Mouse (Mus musculus) liver, adult (tissue): ENCODE data around the gene Zfp974.

ENCODE experiments used
- GATA4 ChIP-seq: IDR thresholded peaks from 2 replicates; pipeline ENCODE4 v1.6.1; 2014; ENCODE audit warnings: mild to moderate bottlenecking, low read length; ENCODE audit not compliant: insufficient replicate concordance

Zfp974 gene

DNA sequence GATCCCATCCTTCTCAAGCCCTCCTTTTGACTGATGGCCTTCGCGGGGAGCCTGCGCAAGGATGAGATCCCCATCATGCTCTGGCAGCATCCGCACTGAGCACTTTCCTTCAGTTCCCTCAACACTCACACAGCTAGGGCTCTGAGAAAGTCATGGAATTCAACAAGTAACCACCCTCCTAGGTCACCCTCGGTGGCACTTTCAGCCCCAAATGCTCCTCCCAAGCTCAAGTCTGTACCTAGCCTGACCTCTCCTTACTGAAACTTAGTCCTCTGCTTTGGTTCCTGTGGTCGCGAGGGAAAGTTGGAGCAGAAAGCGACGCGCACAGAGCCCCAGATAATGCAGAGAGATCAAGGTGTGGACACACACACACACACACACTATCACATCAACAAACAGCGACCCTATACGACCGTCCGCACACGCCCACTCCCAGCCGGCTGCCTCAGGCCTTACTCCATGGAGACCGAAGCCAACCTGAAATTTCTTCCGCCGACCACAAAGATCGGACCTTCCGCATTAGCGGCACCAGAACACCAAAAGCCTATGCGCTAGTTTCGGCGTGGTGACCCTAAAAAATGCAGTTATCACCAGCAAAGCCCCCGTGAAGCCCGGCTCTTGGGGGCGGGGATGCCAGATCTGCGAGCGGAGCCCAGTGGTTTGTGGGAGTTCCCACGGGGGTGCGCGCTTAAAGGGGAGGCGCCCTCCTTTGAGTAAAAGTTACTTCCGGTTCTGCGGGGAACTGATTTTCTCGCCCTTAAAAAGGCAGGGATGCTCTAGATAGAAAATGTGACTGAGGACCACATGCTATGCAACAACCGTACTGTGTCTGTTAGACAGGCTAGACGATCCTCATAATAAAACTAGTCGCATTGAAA, at the start of gene Zfp974:
Gene Zfp974, minus strand, starts transcription at position 643 of the 878 bp plus-strand sequence.
- TF ChIP-seq GATA4, result no peak; the same call in 1 of the 2 replicates

DNA sequence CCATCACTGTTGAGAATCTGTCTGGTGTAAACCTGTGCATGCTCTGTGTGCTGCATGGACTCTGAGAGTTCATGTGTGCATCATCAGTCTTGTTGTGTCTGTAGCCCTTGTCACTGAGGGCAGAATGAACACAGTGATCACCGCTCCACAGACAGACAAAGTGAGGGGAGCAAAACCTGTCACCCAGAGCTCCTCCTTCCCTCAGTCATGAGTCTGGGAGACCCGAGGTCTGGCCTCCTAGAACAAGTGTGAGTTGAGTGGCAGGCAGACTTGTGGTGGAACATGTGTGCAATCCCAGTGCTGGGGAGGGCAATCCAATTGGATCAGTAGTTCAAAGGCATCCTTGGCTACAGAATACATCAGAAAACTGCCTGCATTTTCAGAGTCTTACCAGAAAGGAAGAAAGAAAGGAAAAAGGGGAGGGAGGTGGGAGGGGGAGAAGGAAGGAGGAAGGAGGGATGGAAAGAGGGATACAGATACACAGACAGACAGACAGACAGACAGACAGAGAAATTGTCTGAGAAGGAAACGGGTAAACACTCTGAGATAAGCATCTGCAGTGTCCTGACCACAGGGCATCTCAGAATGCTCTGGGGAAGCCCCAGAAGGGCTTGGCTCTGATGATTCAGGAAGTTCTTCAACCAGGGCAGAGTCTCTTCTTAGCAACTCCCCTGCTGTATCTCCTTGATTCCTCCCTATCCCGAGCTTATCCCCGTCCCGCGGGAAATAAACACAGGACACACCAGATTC, 4.0 kb upstream of the Zfp974 start:
- TF ChIP-seq GATA4, result no peak

- no peak for TF ChIP-seq GATA4
Measured at GRCm38 (mm10) chr7:27905061-27905848, 24.0 kb downstream of the Zfp974 start.

DNA sequence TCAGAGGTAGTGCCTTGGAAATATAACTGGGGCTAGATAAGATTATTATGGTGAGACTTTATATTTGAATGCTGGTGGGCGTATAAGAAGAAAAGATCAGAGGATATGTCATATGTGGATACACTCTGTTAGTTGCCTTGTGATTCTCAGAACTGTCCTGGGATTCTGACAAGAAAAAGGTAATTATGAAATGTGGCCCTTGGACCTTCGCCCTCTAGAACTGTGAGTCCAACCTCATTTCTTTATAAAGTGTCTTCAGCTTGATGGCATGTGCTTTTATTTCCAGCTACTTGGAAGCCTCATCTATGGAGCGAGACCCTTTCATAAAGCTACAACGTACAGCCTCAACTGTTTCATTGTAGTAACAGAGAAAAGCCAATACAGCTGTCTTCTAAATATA, 28.7 kb downstream of the Zfp974 start:
- TF ChIP-seq GATA4, result no peak

DNA sequence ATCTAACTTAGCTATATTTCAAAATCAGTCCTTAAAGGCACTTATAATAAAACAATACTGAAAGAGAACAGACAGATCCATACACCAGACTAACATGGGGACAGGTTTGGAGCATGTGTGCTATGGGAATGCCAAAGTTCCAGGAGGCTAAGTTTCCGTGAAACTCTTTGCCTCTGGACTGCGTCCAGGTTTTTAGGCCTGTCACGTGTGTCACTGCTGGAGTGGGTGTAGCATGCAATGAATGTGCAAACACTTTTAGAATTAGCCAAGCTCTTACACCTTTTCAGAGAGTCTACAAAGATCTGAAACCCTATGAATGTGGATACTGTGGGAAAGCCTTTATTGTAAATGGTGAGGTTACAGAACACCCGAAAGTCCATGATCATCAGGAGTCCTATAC, 47.5 kb downstream of the Zfp974 start:
- no peak for TF ChIP-seq GATA4

DNA sequence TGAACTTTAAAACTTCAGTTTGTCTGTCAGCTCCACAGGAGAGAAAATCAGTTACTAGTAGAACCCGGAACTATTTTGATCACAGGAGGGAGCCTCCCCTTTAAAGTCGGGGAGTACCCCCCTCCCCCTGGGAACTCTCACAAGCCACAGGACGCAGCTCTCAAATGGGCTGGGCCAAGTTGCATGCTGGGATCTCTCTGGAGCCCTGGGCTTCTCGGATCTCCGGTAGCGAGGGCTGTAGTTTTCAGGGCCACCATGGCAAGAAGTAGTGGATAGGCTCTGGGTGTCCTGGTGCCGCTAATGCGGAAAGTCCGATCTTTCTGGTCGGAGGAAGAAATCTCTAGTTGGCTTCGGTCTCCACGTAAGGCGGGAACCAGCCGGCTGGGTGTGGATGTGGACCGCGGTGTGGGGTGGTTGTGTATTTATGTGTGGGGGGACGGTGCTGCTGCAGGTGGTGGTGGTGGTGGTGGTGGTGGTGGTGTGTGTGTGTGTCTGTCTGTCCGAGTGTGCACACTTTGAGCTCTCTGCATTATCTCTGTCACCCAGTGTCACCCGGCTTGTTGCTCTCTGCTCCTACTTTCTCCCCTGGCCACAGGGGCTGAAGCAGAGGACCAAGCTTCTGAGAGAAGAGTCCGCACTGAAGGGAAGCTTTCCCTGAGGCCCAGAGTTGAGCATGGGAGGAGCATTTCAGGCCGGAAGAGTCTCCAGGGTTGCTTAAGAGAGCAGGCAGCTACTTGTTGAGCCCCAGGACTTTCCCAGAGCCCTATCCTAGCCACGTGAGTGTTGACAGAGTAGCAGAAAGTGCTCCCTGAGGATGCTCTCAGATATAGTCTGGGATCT, 68.6 kb downstream of the Zfp974 start:
- TF ChIP-seq GATA4, result no peak

- TF ChIP-seq GATA4, result no peak
Measured at GRCm38 (mm10) chr7:27859301-27860251, 69.7 kb downstream of the Zfp974 start.
